Mouse (Mus musculus): Measurements from ENCODE around the gene Plk5. TPM values are rescaled to one million over a fixed set of nuclear protein-coding genes. Genes with fewer than 3 reads are reported as not detected.
A peak's percentile ranks its signal among the peaks of the same experiment; 100 is the strongest.

The Plk5 gene
- total RNA-seq, 2 experiments from 2014 or later: 0.19 to 0.27 TPM

DNA sequence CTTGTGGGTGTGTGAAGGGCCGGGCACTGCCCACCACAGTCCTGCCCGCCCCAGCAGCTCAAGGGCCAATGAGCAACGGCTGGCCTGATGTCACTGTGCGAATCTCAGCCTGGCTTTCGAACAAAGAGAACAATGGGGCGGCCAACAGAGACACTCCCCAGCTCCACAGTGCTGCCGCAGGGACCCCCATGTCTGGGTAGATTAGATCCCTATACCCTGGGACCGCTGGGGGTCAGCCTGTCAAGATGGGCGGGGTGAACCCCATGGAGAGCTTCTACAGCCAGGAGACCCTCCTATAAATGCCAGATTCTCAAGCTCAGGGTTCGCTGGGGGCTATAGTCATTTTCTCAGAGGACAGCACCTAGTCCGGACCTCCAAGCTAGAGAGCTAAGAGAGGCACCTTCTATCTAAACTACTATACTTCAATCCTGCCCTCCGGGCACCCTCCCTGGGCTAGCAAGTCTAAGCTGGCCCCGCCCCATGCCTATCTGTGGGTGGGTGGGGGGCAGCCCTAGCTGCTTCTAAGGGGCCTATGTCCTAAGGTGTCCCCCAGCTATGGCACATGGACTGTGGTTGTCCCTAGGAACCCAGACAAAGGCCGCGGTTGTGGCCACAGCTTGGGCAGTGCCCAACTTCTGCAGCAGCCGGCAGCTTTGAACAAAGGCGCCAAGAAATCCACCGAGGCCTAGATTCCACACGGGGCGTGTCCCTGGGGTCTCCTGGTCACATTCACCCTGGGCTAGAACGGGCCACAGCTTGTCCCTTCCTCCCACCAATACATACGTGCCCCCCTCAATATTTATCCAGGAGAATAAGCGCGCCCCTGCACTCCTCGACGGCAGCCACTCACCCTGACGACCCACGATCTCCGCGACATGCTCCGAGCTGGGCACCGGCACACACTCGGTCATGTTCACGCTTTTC, 29.8 kb downstream of the Plk5 start:
- no peak for DNase-seq (ENCODE audit: low spot score in 2 of 2)

DNA sequence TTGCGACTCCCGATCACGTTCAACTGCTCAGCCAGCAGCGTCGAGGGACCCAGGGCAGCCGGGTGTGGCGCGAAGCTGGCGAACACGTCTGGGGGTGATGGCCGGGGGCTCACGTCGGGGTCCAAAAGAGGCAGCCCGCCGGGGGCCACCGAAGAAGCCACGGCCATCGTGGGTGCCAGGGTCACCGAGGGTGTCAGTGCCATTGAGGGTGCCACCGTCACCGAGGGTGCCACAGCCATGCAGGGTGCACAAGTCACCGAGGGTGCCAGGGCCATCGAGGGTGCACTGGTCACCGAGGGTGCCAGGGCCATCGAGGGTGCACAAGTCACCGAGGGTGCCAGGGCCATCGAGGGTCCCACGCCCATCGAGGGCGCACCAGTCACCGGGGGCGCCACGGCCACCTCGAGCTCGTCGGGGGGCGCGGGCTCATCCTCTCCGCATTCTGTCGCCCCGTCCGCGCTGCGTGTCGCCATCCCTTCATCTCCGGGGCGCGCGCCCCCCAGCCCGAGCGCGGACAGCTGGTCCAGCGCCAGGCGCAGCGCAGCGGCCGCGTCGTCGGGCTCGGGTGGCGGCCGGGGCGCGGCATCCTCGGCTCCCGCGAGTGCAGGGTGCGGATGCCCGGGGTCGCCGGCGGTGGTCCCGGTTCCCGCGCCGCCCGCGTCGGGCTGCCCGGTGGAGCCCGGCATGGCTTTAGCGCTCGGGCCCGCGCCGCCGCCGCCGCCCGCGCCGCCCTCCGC, 30.6 kb downstream of the Plk5 start:
- peak in 1 of 2 experiments; percentile 51 for DNase-seq (ENCODE audit: low spot score in 2 of 2)

DNA sequence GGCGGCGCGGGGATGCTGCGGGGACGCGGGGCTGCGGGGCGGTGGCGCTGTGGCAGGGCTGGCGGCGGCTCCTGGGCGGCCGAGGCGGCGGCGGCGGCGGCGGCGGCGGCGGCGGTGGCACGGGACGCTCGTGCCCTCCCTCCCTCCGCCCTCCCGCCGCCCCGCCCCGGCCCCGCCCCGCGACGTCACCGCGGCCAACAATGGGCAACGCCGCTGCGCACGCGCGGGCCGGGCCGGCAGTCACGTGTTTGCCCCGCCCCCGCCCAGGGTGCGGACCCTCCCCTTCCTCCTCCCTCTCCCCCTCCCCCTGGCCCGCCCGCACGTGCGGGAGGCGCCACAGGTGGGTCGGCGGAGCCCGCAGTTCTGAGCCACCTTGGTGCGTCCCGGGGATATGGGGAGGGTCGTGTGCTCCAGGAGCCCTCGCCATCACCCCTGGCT, 31.3 kb downstream of the Plk5 start, which contains the start of gene Mex3d:
Gene Mex3d (minus strand): TSS at position 138 of the 438 bp plus-strand sequence.
- DNase-seq (ENCODE audit: low spot score in 2 of 2): peak; percentile 90 to 94

- DNase-seq (ENCODE audit: low spot score in 2 of 2): no peak
Measured at GRCm38 (mm10) chr10:80388731-80389130, 32.5 kb downstream of the Plk5 start.

GRCm38 (mm10) chr10:80389185-80389708, 33.0 kb downstream of the Plk5 start:
- no peak for DNase-seq (ENCODE audit: low spot score in 2 of 2)

DNA sequence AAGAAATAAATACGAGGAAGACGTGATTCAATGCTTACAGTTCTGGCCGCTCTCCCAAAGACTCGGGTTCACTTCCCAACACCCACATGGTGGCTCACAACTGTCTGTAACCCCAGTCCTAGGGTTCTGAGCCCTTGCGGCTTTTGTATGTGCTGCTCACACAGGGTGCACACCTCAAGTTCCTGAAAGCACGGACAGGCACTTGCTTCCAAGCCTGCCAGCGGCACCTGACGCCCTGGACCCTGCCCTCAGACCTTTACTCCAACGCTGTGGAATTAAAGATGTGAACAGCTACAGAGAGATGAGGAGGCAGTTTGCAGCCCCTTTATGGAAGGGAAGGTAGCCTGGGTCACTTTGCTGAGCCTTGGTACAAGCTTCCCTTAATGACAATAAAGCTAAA, 34.4 kb downstream of the Plk5 start:
- DNase-seq (ENCODE audit: low spot score in 2 of 2): no peak

DNA sequence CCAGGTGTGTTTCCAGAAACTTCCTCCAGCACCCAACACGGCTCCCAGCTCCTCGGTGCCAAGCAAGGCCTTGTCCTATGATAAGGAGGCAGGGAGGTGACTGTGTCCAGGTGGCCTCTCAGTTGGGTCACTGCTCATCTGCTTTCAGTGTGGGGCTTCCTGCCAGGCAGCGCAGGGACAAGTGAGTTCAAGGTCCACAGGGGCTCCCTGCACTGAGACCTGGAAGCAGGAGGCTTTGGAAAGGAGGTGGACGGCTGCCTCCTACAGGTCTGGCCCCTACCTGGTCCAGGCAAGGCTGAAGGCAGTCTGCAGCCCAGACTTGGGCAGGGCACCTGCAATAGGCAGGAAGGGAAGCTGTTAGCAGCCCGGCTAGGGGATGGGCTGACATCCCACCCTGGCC, 36.4 kb downstream of the Plk5 start:
- no peak for DNase-seq (ENCODE audit: low spot score in 2 of 2)

DNA sequence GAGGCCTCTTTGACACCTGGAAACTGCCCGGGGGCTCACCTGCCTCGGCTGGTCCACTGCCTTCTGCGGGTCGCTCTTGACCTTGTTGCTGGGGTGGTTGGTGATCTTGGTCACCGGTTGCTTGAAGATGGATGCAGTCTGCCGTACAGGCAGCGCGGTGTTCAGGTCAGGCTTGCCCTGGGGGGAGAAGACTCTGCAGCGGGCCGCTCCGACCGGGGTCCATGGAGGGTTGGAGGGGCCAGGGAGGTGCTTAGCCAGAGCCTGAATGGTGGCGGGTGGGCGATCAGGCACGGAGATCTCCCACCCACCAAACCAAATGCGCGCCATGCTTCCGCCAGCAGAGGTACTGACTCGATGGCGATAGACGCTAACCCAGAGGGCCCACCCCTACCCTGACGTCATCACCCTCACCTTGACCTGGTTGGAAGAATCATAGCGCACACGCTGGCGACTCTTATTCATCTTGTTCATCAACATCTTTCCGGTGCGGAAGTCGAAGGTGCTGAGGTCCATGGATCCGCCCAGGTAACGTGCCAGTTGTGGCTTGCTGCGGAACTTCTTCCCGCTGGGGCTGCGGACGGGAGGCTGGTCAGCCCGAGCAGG, 38.9 kb downstream of the Plk5 start:
- no peak for DNase-seq (ENCODE audit: low spot score in 2 of 2)

- DNase-seq (ENCODE audit: low spot score in 2 of 2): no peak
Measured at GRCm38 (mm10) chr10:80396822-80397523, 40.7 kb downstream of the Plk5 start.

GRCm38 (mm10) chr10:80397524-80398173, 41.4 kb downstream of the Plk5 start:
- DNase-seq (ENCODE audit: low spot score in 2 of 2): no peak

DNA sequence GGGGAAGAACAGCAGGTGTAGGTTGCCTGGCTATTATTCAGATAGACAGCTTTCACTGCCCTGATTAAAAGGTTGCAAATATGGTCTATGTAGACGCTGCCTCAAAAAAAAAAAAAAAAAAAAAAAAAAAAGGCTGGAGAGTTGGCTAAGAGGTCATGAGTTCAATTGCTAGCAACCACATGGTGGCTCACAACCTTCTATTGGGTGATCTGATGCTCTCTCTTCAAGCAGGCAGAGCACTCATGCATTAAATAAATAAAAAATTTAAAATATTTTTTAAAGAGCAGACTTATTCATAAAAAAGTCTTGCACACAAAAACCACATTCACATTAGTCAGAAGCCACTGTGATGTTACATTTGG, 41.9 kb downstream of the Plk5 start:
- DNase-seq (ENCODE audit: low spot score in 2 of 2): no peak

DNA sequence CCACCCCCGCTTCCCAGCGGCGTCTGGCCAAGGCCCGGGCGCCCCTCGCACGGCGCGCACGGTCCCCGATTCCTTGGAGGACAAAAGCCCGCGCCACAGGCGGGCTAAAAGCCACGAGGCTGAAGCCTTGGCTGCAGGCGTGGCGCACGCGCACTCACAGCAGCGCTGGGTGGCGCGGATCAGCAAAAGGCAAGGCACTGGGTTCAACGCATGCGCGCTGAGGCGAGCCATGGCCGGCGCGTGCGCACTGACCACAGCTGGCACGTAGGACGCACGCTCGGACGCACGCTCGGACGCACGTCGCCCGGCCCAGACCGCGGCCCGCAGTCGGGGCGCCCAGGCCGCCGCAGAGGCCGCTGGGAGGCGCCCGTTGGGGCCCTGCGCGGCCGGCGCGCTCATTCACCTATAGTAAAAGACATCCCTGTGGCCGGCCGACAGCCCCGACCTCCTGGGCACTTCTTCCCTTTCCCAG, 42.5 kb downstream of the Plk5 start:
- DNase-seq (ENCODE audit: low spot score in 2 of 2): peak; percentile 97 to 98

DNA sequence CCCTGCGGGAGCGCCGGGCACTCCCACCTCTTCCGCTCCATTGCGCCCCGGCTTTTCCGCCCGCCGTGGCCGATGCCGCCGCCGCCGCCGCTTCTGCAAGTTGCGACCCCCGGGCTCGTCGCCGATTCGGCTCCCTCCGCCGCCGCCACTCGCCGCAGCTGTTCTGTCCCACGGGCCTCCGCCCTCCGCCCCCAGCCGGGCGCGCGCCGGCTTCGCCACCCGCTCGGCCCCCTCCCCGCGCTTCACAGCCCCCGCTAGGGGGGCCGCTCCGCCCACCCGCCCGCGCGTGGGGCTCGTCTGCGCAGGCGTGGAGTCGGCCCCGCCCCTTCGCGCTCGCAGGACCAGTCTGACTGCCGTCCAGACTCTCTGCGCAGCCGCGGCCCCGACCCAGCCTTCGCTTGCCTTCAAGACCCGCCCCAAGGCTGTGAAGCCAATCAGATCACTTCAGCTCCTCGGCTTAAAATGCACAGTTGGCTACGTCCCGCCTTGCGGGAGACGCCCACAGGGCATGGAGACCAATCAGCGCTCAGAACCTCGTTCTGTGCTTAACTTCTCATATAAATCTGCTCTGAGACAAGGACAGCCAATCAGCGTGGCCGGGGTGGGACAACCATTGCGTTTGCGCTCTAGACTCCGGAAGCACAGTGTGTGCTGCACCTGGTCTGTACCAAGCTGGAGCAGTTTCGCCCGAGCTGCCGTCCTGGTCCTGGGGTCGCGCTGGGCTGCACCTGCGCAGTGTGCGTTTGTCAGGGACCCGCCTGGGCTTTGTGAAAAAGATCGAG, 43.1 kb downstream of the Plk5 start, which contains the start of gene Mbd3:
Gene Mbd3 (minus strand): TSS at position 360 of the 782 bp plus-strand sequence.
- DNase-seq (ENCODE audit: low spot score in 2 of 2): peak; percentile 98 to 99

- no peak for DNase-seq (ENCODE audit: low spot score in 2 of 2)
Measured at GRCm38 (mm10) chr10:80399973-80400703, 43.9 kb downstream of the Plk5 start.

DNA sequence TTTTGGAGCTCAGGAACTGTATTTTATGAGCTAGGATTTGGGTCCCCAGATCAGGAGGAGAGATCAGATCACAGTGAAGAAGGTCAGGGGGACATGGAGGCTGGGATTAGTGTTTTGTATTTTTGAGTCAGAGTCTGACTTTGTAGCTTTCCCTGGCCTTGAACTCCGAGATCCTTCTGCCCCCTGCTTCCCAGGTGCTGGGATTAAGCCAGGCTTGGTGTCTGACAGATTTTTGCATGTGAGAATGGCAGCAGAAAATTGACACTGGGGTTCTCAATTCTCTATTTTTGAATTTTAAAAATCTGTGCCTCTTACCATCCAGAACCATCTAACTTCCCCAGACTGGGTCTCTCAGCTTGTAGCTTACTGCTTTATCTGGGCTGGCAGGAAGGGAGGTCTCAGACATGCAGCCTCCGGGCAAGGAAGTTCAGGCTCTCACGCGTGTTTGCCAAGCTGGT, 44.5 kb downstream of the Plk5 start:
- no peak for DNase-seq (ENCODE audit: low spot score in 2 of 2)

DNA sequence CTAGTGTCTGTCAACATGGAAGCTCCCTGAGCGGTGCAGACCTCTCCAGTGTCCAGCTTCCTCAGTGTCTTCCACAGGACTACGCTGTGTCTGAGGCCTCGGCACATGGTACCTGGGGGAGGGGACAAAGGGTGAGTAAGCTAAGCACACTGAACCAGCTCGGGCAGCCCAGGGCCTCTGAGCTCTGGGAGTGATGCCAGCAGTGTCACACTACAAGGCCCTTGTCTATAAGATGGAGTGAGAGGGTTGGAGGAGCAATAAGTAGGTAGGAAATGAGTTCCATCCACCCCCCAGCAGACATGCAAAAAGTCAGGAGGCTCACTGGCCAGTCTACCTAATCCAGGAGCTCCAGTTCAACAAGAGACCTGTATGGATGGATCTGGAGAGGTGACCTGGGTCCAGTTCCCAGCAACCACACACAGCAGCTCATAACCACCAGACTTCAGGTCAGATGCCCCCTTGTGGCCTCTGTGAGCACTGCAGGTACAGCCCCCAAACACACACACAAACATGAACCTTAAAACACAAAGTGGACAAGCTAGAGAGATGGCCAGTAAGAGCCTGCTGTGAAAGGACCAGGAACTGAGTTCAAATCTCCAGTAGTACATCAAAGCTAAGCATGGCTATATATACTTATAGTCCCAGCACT, 46.9 kb downstream of the Plk5 start:
- peak in 1 of 2 experiments; percentile 43 for DNase-seq (ENCODE audit: low spot score in 2 of 2)

- no peak for DNase-seq (ENCODE audit: low spot score in 2 of 2)
Measured at GRCm38 (mm10) chr10:80405481-80406173, 49.4 kb downstream of the Plk5 start.
